ENCODE assay signal across 17 mouse cellular contexts in the genomic region with DNA sequence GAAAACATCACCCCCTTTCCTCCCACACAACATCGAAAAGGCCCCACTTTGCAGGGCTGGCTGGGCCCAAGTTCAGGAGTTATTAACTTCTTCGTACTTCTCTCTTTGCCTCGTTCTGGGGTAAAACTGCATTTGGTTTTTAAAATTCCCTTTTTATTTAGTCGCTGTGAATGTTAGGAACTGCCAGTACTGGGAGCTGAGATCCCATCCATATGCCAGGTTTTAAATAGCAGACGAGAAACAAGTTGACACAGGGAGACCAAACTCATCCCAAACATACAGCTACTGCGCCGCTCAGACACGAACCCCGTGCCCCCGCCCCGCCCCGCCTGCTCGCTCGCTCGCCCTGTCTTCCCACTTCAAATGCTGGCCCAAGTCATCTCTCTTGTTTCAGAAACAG.
"Had no signal": no experiment of that assay in that cellular context is flagged by ENCODE, and none has a peak within 500 bp of the region (broad histone marks: within the 10 kb centered on the region; RNA-seq: fewer than 3 reads in every experiment).

No protein-coding gene starts in this region.

- H3K4me2 ChIP-seq: limb, embryonic 12.5 days; liver, embryonic 13.5 days; lung, embryonic 15.5 days; midbrain, embryonic 11.5 days; midbrain, embryonic 15.5 days; neural tube, embryonic 12.5 days; stomach, embryonic 15.5 days had no signal

- DNase-seq: kidney, adult 8-10 months; kidney, postnatal 25 days; liver; liver, embryonic 13.5 days; liver, postnatal 0 days; lung, postnatal 14 days; thymus, postnatal 36 days had no signal

- H3K9me3 ChIP-seq: limb, embryonic 12.5 days; liver, embryonic 13.5 days; lung, embryonic 15.5 days; midbrain, embryonic 15.5 days; neural tube, embryonic 12.5 days; stomach, embryonic 15.5 days had no signal

- H3K4me3 ChIP-seq: limb, embryonic 12.5 days; liver, embryonic 13.5 days; lung, embryonic 15.5 days; megakaryocyte, embryonic 14.5 days; midbrain, embryonic 15.5 days; neural tube, embryonic 12.5 days; stomach, embryonic 15.5 days had no signal

- H3K27me3 ChIP-seq: midbrain, embryonic 15.5 days; neural tube, embryonic 12.5 days had no signal

- H3K27ac ChIP-seq: limb, embryonic 12.5 days; liver, embryonic 13.5 days; lung, embryonic 15.5 days; macrophage; midbrain, embryonic 15.5 days; neural tube, embryonic 12.5 days; stomach, embryonic 15.5 days had no signal

- H3K9ac ChIP-seq: limb, embryonic 12.5 days; liver, embryonic 13.5 days; liver, postnatal 0 days; lung, embryonic 15.5 days; midbrain, embryonic 15.5 days; neural tube, embryonic 12.5 days; stomach, embryonic 15.5 days had no signal

- H3K4me1 ChIP-seq: liver, embryonic 13.5 days; lung, embryonic 15.5 days; megakaryocyte, embryonic 14.5 days; stomach, embryonic 15.5 days had no signal

- ATAC-seq: inflammation-experienced regulatory T-cells, adult 6 months; intestine, postnatal 0 days; liver, postnatal 0 days; midbrain, embryonic 15.5 days had no signal

- H3K36me3 ChIP-seq: limb, embryonic 12.5 days; liver, embryonic 13.5 days; lung, embryonic 15.5 days; midbrain, embryonic 15.5 days; neural tube, embryonic 12.5 days; stomach, embryonic 15.5 days had no signal
